ENCODE assay signal across 14 mouse cellular contexts in genomic region chr1:82795211-82795610, GRCm38 (mm10). TPM values are rescaled to one million over a fixed set of nuclear protein-coding genes. Genes with fewer than 3 reads are reported as not detected.
DNase-seq lines count a peak whose midpoint lies in the region; ATAC-seq lines count a peak whose summit lies in the region.
"Had no signal": no experiment of that assay in that cellular context is flagged by ENCODE, and none has a peak within 500 bp of the region (broad histone marks: within the 10 kb centered on the region; RNA-seq: fewer than 3 reads in every experiment).

No protein-coding gene starts in this region.

- H3K4me1 ChIP-seq in hindbrain, embryonic 15.5 days (replicated peaks) = no peaks in the 10 kb centered on the region
- no peaks in the 10 kb centered on the region; the same call in 1 of the 2 replicates for H3K4me1 ChIP-seq in hindbrain, embryonic 13.5 days (replicated peaks)
- H3K4me1 ChIP-seq in intestine, embryonic 15.5 days (replicated peaks) = no peaks in the 10 kb centered on the region
- H3K4me1 ChIP-seq in midbrain, embryonic 11.5 days (ENCODE audit: control insufficient read depth, insufficient read depth, low read length) = no peaks in the 10 kb centered on the region

- H3K27ac ChIP-seq in hindbrain, embryonic 15.5 days (replicated peaks) = 0 out of 2 replicates have a peak overlapping the region, but pooled peaks have one; percentile 30
- no peak overlapping the region for H3K27ac ChIP-seq in hindbrain, embryonic 13.5 days
- no peak overlapping the region for H3K27ac ChIP-seq in intestine, embryonic 15.5 days
- no peak overlapping the region for H3K27ac ChIP-seq in midbrain, embryonic 11.5 days (ENCODE audit: low read depth, low read length)

- H3K4me2 ChIP-seq in hindbrain, embryonic 15.5 days = no peak overlapping the region
- no peak overlapping the region for H3K4me2 ChIP-seq in hindbrain, embryonic 13.5 days
- no peak overlapping the region for H3K4me2 ChIP-seq in intestine, embryonic 15.5 days (replicated peaks)
- no peak overlapping the region for H3K4me2 ChIP-seq in midbrain, embryonic 11.5 days

- no peak overlapping the region for H3K4me3 ChIP-seq in hindbrain, embryonic 15.5 days
- no peak overlapping the region for H3K4me3 ChIP-seq in hindbrain, embryonic 13.5 days
- H3K4me3 ChIP-seq in intestine, embryonic 15.5 days (replicated peaks) = no peak overlapping the region
- H3K4me3 ChIP-seq in midbrain, embryonic 11.5 days (ENCODE audit: low read depth, low read length) = no peak overlapping the region

- no peaks in the 10 kb centered on the region for H3K27me3 ChIP-seq in hindbrain, embryonic 15.5 days
- H3K27me3 ChIP-seq in hindbrain, embryonic 13.5 days = no peaks in the 10 kb centered on the region
- H3K27me3 ChIP-seq in intestine, embryonic 15.5 days (replicated peaks) = no peaks in the 10 kb centered on the region
- H3K27me3 ChIP-seq in midbrain, embryonic 11.5 days (ENCODE audit: control insufficient read depth, insufficient read depth, low read length) = no peaks in the 10 kb centered on the region

- H3K9me3 ChIP-seq in hindbrain, embryonic 15.5 days = no peaks in the 10 kb centered on the region
- no peaks in the 10 kb centered on the region for H3K9me3 ChIP-seq in hindbrain, embryonic 13.5 days
- no peaks in the 10 kb centered on the region for H3K9me3 ChIP-seq in intestine, embryonic 15.5 days
- no peaks in the 10 kb centered on the region for H3K9me3 ChIP-seq in midbrain, embryonic 11.5 days (ENCODE audit: control insufficient read depth, low read length)

- DNase-seq in 3134 (ENCODE audit: extremely low read depth, insufficient read length, low spot score) = peak; percentile 55
- DNase-seq in CD4-positive helper T cell, adult 2 months (ENCODE audit: low read depth, low spot score) = peak; percentile 24
- DNase-seq in ovary, adult 18-20 months (ENCODE audit: low spot score) = no peak
- no peak for DNase-seq in midbrain, embryonic 11.5 days (ENCODE audit: low spot score, missing footprints)
- DNase-seq: adrenal gland, postnatal 10 days; cerebellum, postnatal 10 days; kidney, adult 9 months; right cerebral cortex, adult 18-20 months had no signal

- 88% methylated on average over 2 of the region's 2 CpGs for WGBS in hindbrain, embryonic 15.5 days
- WGBS in hindbrain, embryonic 13.5 days = 93% methylated on average over 2 of the region's 2 CpGs
- WGBS in intestine, embryonic 15.5 days = 81% methylated on average over 2 of the region's 2 CpGs
- WGBS in midbrain, embryonic 11.5 days = 83% methylated on average over 2 of the region's 2 CpGs

- no peaks in the 10 kb centered on the region for H3K36me3 ChIP-seq in hindbrain, embryonic 15.5 days
- no peaks in the 10 kb centered on the region for H3K36me3 ChIP-seq in hindbrain, embryonic 13.5 days
- H3K36me3 ChIP-seq in intestine, embryonic 15.5 days = no peaks in the 10 kb centered on the region
- no peaks in the 10 kb centered on the region for H3K36me3 ChIP-seq in midbrain, embryonic 11.5 days (ENCODE audit: control insufficient read depth, insufficient read depth, low read length)

- H3K9ac ChIP-seq in hindbrain, embryonic 15.5 days = no peak overlapping the region
- no peak overlapping the region for H3K9ac ChIP-seq in hindbrain, embryonic 13.5 days
- no peak overlapping the region for H3K9ac ChIP-seq in intestine, embryonic 15.5 days
- no peak overlapping the region for H3K9ac ChIP-seq in midbrain, embryonic 11.5 days (ENCODE audit: low read length)

- no peak for ATAC-seq in hindbrain, embryonic 15.5 days (ENCODE audit: low FRiP score, low read depth)
- no peak for ATAC-seq in hindbrain, embryonic 13.5 days (ENCODE audit: low FRiP score)
- ATAC-seq in intestine, embryonic 15.5 days = 0 out of 2 replicates have a peak, but pooled peaks have one; percentile 20
- ATAC-seq in midbrain, embryonic 11.5 days (ENCODE audit: low FRiP score) = no peak

RNA-seq across cellular contexts. Expression of gene Gm47791, which starts 24.2 kb away (rescaled TPM):
- not detected in 2 replicates for polyA plus RNA-seq in hindbrain, embryonic 15.5 days (2015; fragmentation: Nextera tagmentation; extraction: Ambion mirVana)
- polyA plus RNA-seq in hindbrain, embryonic 13.5 days (2015; fragmentation: Nextera tagmentation; extraction: Ambion mirVana) = not detected in 2 replicates
- not detected in 2 replicates for polyA plus RNA-seq in intestine, embryonic 15.5 days (2015; fragmentation: Nextera tagmentation; extraction: Ambion mirVana)
- not detected in 2 replicates for polyA plus RNA-seq in midbrain, embryonic 11.5 days (2014; fragmentation: Nextera tagmentation; extraction: Ambion mirVana)
- polyA plus RNA-seq: gonadal fat pad, adult 2 months; limb, embryonic 14.5 days; neural tube, embryonic 14.5 days had no signal

RNA-seq across cellular contexts. Expression of gene Tm4sf20, which starts 26.9 kb away (rescaled TPM):
- polyA plus RNA-seq in hindbrain, embryonic 15.5 days (2015; fragmentation: Nextera tagmentation; extraction: Ambion mirVana) = 0.21 TPM in 1 of 2 replicates, not detected in the other
- polyA plus RNA-seq in hindbrain, embryonic 13.5 days (2015; fragmentation: Nextera tagmentation; extraction: Ambion mirVana) = not detected in 2 replicates
- 141 and 153 TPM in 2 replicates for polyA plus RNA-seq in intestine, embryonic 15.5 days (2015; fragmentation: Nextera tagmentation; extraction: Ambion mirVana)
- polyA plus RNA-seq in midbrain, embryonic 11.5 days (2014; fragmentation: Nextera tagmentation; extraction: Ambion mirVana) = 0.08 TPM in 1 of 2 replicates, not detected in the other
- polyA plus RNA-seq: gonadal fat pad, adult 2 months; limb, embryonic 14.5 days; neural tube, embryonic 14.5 days had no signal

RNA-seq across cellular contexts. Expression of gene Agfg1, which starts 44.1 kb away (rescaled TPM):
- polyA plus RNA-seq in hindbrain, embryonic 15.5 days (2015; fragmentation: Nextera tagmentation; extraction: Ambion mirVana) = 26.6 TPM in 2 replicates
- 28.7 and 32.6 TPM in 2 replicates for polyA plus RNA-seq in hindbrain, embryonic 13.5 days (2015; fragmentation: Nextera tagmentation; extraction: Ambion mirVana)
- 33.0 and 35.7 TPM in 2 replicates for polyA plus RNA-seq in intestine, embryonic 15.5 days (2015; fragmentation: Nextera tagmentation; extraction: Ambion mirVana)
- polyA plus RNA-seq in midbrain, embryonic 11.5 days (2014; fragmentation: Nextera tagmentation; extraction: Ambion mirVana) = 48.7 and 49.3 TPM in 2 replicates

Comparison
In these comparisons a context has a peak if more than half of its experiments do, and no peak if none do; other contexts are left out.
1. DNase-seq: peak in 3134 (single experiment) and CD4-positive helper T cell, adult 2 months (single experiment); none in ovary, adult 18-20 months (single experiment) and midbrain, embryonic 11.5 days (single experiment).
2. RNA of gene Tm4sf20, which starts 26.9 kb away (polyA plus RNA-seq): 141 to 153 TPM in intestine, embryonic 15.5 days; 0.08 TPM in midbrain, embryonic 11.5 days, 0.21 TPM in hindbrain, embryonic 15.5 days and not detected in hindbrain, embryonic 13.5 days; every median in the first group is over 100 times any median in the second.